ENCODE assay signal across 10 mouse cellular contexts in genomic region chr16:50306727-50307126, GRCm38 (mm10).
A peak's percentile ranks its signal among the peaks of the same experiment; 100 is the strongest.
DNase-seq lines count a peak whose midpoint lies in the region; ATAC-seq and TF ChIP-seq lines count a peak whose summit lies in the region.
"Had no signal": no experiment of that assay in that cellular context is flagged by ENCODE, and none has a peak within 500 bp of the region (broad histone marks: within the 10 kb centered on the region; RNA-seq: fewer than 3 reads in every experiment).

No protein-coding gene starts in this region.

- no peak overlapping the region for H3K9ac ChIP-seq in liver, adult 2 months (ENCODE audit: low read depth, low read length)
- H3K9ac ChIP-seq in liver, embryonic 11.5 days (ENCODE audit: low read depth, low read length) = no peak overlapping the region

- peak; percentile 27; the same call in 1 of the 2 replicates for TF ChIP-seq CTCF in liver, adult 2 months (IDR thresholded peaks at IDR 0.05; ENCODE audit: low read depth, low read length)

- no peak overlapping the region for H3K4me2 ChIP-seq in liver, embryonic 11.5 days

- no peaks in the 10 kb centered on the region for H3K36me3 ChIP-seq in liver, adult 2 months (ENCODE audit: control insufficient read depth, insufficient read depth, low read length)
- no peaks in the 10 kb centered on the region for H3K36me3 ChIP-seq in liver, embryonic 11.5 days (ENCODE audit: control insufficient read depth, insufficient read depth, low read length)

- no peak for ATAC-seq in liver, embryonic 11.5 days (replicated peaks; ENCODE audit: low FRiP score)
- ATAC-seq in common myeloid progenitor, adult 5-6 weeks (replicated peaks; ENCODE audit: low read depth, poor library complexity, severe bottlenecking) = peak; percentile 66; the same call in 1 of the 2 replicates

- H3K4me3 ChIP-seq in liver, adult 2 months (ENCODE audit: insufficient read depth, low read depth, low read length) = no peak overlapping the region
- H3K4me3 ChIP-seq in liver, embryonic 11.5 days (ENCODE audit: low read depth, low read length) = no peak overlapping the region

- peaks cover 12% of the 10 kb centered on the region; the same call in 1 of the 2 replicates for H3K4me1 ChIP-seq in liver, adult 2 months (ENCODE audit: control insufficient read depth, insufficient read depth, low read length)
- H3K4me1 ChIP-seq in liver, embryonic 11.5 days (replicated peaks; ENCODE audit: control insufficient read depth, insufficient read depth, low read length) = no peaks in the 10 kb centered on the region

- H3K9me3 ChIP-seq in liver, embryonic 11.5 days (ENCODE audit: control insufficient read depth, low read length) = no peaks in the 10 kb centered on the region

- H3K27ac ChIP-seq in liver, adult 2 months (replicated peaks; ENCODE audit: insufficient read depth, low read depth, low read length) = no peak overlapping the region
- H3K27ac ChIP-seq in liver, embryonic 11.5 days (ENCODE audit: low read depth, low read length) = no peak overlapping the region

- DNase-seq in cerebellum, adult 9-10 months = peak; percentile 24
- DNase-seq in cerebellum, adult 9-11 months = no peak
- DNase-seq in liver, adult 2 months (ENCODE audit: extremely low read depth, low read depth, low spot score) = peak; percentile 34
- no peak for DNase-seq in liver, embryonic 11.5 days (ENCODE audit: low spot score)
- DNase-seq in naive thymus-derived CD4-positive, alpha-beta T cell, adult 2 months (ENCODE audit: low read depth) = peak; percentile 40
- no peak for DNase-seq in testis, postnatal 14 days (ENCODE audit: low spot score)
- no peak for DNase-seq in lung, postnatal 10 days
- DNase-seq: B cell, adult 2 months; heart, postnatal 4 days had no signal

- no peaks in the 10 kb centered on the region for H3K27me3 ChIP-seq in liver, adult 2 months (ENCODE audit: control insufficient read depth, insufficient read depth, low read length)
- H3K27me3 ChIP-seq in liver, embryonic 11.5 days (replicated peaks; ENCODE audit: control insufficient read depth, insufficient read depth, low read length) = no peaks in the 10 kb centered on the region

- H3K79me2 ChIP-seq in liver, adult 2 months (ENCODE audit: control insufficient read depth, insufficient read depth, low read length) = no peaks in the 10 kb centered on the region

- no peak for TF ChIP-seq POLR2A in liver, adult 2 months (IDR thresholded peaks at IDR 0.05; ENCODE audit: extremely low read depth, insufficient read depth, low read length)

Comparison
In these comparisons a context has a peak if more than half of its experiments do, and no peak if none do; other contexts are left out.
1. DNase-seq: peak in cerebellum, adult 9-10 months (single experiment), liver, adult 2 months (single experiment) and naive thymus-derived CD4-positive, alpha-beta T cell, adult 2 months (single experiment); none in cerebellum, adult 9-11 months (single experiment), liver, embryonic 11.5 days (single experiment), testis, postnatal 14 days (single experiment) and lung, postnatal 10 days (single experiment).